Mouse (Mus musculus) forebrain, embryonic 14.5 days (tissue): ENCODE measurements around the gene Fcgr1. TPM values are rescaled to one million over a fixed set of nuclear protein-coding genes. Genes with fewer than 3 reads are reported as not detected.

Source experiments
- ATAC-seq: fragments of 200-750 bp; cut with Nextera tagmentation; 2 replicates; pipeline ENCODE4 v1.8.0; 2017; ENCODE audit warnings: mild to moderate bottlenecking, moderate library complexity
- DNase-seq: peaks from one replicate; pipeline ENCODE4 v3.0.0-alpha.2; 2015; ENCODE audit warnings: low spot score
- H3K27ac ChIP-seq: fragments of 300-500 bp; sonication (generic); 2 replicates; pipeline ENCODE4 v1.5.1; 2014; ENCODE audit warnings: low read depth, mild to moderate bottlenecking, control low read depth, low read length, moderate library complexity
- H3K27me3 ChIP-seq: fragments of 300-500 bp; sonication (generic); replicated peaks from 2 replicates; pipeline ENCODE4 v1.6.1; 2014; ENCODE audit warnings: low read length, control low read depth, mixed read lengths; ENCODE audit not compliant: control insufficient read depth, insufficient read depth
- H3K36me3 ChIP-seq: fragments of 300-500 bp; sonication (generic); 2 replicates; pipeline ENCODE4 v1.6.1; 2014; ENCODE audit warnings: low read length, control low read depth; ENCODE audit not compliant: control insufficient read depth, insufficient read depth
- H3K4me1 ChIP-seq: fragments of 300-500 bp; sonication (generic); 2 replicates; pipeline ENCODE4 v1.6.1; 2014; ENCODE audit warnings: antibody characterized with exemption, low read length, control low read depth; ENCODE audit not compliant: control insufficient read depth, insufficient read depth
- H3K4me2 ChIP-seq: fragments of 300-500 bp; sonication (generic); 2 replicates; pipeline ENCODE4 v1.6.1; 2014; ENCODE audit warnings: mild to moderate bottlenecking, control low read depth, low read length
- H3K4me3 ChIP-seq: fragments of 300-500 bp; sonication (generic); 2 replicates; pipeline ENCODE4 v1.5.1; 2014; ENCODE audit warnings: low read depth, low read length, control low read depth
- H3K9ac ChIP-seq: fragments of 300-500 bp; sonication (generic); 2 replicates; pipeline ENCODE4 v1.6.1; 2014; ENCODE audit warnings: mild to moderate bottlenecking, low read length, control low read depth, moderate library complexity
- H3K9me3 ChIP-seq: fragments of 300-500 bp; sonication (generic); replicated peaks from 2 replicates; pipeline ENCODE4 v1.6.1; 2016; ENCODE audit warnings: low read length, control low read depth, mixed read lengths; ENCODE audit not compliant: control insufficient read depth
- WGBS: fragments of 180-500 bp; shearing (Covaris S2); extraction: QIAGEN DNeasy Blood & Tissue Kit; methylation state at CpG from one replicate; pipeline ENCODE4 v1.1.7; 2014; 5-methylcytosine and 5-hydroxymethylcytosine counted together
- polyA plus RNA-seq: library from polyadenylated mRNA; unstranded; fragments of >200 nt; fragmentation: Nextera tagmentation; extraction: Ambion mirVana; gene quantifications from 2 replicates; pipeline ENCODE4 v1.2.1, GENCODE M21; 2014

Gene Fcgr1
- polyA plus RNA-seq, 1 experiment from 2014 or later, result 1.6 TPM

DNA sequence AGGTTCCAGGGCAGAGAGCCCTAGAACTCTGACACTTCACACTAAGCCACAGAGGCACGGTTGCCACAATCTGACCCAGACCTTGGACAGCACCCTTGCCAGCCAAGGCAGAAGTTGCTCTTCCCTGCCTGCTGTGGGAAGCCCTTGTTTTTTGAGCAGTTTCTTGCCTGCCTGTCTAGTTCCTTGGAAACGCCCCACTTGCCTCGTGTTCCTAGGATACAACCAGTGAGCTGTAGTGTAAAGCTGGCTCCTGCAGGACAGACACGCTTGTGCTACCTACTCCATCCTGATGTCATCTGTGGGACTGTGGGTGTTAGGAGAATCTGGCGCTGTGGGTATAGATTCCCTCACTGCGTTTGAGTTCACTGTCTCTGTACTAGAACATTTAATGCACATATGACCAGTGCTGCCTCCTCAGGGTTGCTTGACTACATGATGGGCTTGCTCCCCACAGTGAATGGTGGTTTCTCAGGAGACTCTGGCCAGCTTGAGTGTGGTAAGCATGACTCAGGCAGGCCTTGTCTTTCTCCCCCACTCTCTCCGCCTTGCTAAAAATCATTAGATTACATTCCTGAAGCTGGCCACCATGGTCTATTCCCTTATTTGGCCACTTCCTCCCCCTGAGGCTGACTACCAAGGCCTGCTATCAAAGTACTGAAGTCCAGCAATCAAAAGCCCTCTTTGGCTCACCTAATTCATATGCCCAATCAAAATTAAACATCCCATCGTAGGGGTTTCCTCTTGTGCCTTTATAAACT is 18.8 kb upstream of the Fcgr1 start:
- H3K4me3 ChIP-seq, result no peak overlapping the region
- H3K36me3 ChIP-seq, result no peaks in the 10 kb centered on the region
- H3K9ac ChIP-seq, result no peak overlapping the region
- ATAC-seq (no peak), DNase-seq (no peak)
- no peak overlapping the region for H3K27ac ChIP-seq
- no peaks in the 10 kb centered on the region for H3K9me3 ChIP-seq
- H3K4me1 ChIP-seq, result no peaks in the 10 kb centered on the region
- H3K27me3 ChIP-seq, result no peaks in the 10 kb centered on the region
- 71% methylated on average over 8 of the region's 8 CpGs for WGBS
- no peak overlapping the region for H3K4me2 ChIP-seq

GRCm38 (mm10) chr3:96309441-96309840 is 15.7 kb upstream of the Fcgr1 start:
- ATAC-seq, result no peak
- H3K4me2 ChIP-seq, result no peak overlapping the region
- 77% methylated on average over 3 of the region's 3 CpGs for WGBS
- no peaks in the 10 kb centered on the region for H3K36me3 ChIP-seq
- no peak overlapping the region for H3K4me3 ChIP-seq
- H3K9me3 ChIP-seq, result no peaks in the 10 kb centered on the region
- H3K27ac ChIP-seq, result no peak overlapping the region
- H3K9ac ChIP-seq, result no peak overlapping the region
- no peak for DNase-seq
- H3K27me3 ChIP-seq, result no peaks in the 10 kb centered on the region
- H3K4me1 ChIP-seq, result no peaks in the 10 kb centered on the region

DNA sequence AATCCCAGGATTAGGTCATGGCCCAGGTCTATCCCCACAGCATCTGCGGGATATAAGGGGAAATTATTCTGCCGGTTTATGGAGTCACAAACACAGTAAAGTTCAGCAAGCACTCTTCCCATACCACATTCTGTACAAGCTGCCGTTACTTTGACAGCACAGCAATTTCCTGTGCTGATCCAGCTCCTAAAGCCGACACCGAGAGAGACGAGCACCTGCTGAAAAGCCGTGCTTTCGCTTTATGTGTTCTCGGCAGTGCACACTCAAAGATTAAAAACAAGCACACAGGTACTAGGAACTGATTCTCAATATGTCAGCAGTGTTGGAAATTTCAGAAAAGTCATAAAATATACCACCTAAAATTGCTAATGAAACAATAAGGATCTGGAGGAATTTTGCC is 12.7 kb upstream of the Fcgr1 start:
- Histone ChIP-seq H3K36me3 (no peaks in the 10 kb centered on the region), H3K9ac (no peak overlapping the region), H3K9me3 (no peaks in the 10 kb centered on the region), H3K4me2 (no peak overlapping the region), H3K4me3 (no peak overlapping the region), H3K27ac (no peak overlapping the region), H3K4me1 (no peaks in the 10 kb centered on the region), H3K27me3 (no peaks in the 10 kb centered on the region)
- no peak for DNase-seq
- 92% methylated on average over 9 of the region's 9 CpGs for WGBS
- no peak for ATAC-seq

DNA sequence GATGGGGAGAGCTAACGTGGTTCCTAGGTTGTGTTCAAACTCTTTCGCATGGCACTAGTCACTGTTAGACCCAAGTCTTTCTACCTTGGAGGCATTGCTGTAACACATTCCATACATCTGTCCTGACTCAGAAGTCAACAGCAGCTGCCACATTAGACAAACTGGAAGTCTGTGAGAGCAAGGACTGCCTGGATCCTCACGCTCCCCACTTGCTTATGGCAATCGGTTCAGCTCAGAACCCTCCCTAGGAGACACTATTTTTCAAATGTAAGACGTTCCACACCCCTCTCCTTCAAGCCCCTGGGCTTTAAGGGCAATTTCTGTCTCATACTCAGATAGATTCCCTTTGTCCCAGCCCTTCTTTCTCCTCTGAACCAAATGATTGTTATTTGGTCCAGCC is 8.3 kb upstream of the Fcgr1 start:
- 84% methylated on average over 5 of the region's 5 CpGs for WGBS
- no peaks in the 10 kb centered on the region for H3K36me3 ChIP-seq
- no peaks in the 10 kb centered on the region for H3K27me3 ChIP-seq
- H3K27ac ChIP-seq, result no peak overlapping the region
- ATAC-seq (no peak), DNase-seq (no peak)
- no peaks in the 10 kb centered on the region for H3K9me3 ChIP-seq
- H3K4me2 ChIP-seq, result no peak overlapping the region
- no peaks in the 10 kb centered on the region for H3K4me1 ChIP-seq
- no peak overlapping the region for H3K4me3 ChIP-seq
- H3K9ac ChIP-seq, result no peak overlapping the region

DNA sequence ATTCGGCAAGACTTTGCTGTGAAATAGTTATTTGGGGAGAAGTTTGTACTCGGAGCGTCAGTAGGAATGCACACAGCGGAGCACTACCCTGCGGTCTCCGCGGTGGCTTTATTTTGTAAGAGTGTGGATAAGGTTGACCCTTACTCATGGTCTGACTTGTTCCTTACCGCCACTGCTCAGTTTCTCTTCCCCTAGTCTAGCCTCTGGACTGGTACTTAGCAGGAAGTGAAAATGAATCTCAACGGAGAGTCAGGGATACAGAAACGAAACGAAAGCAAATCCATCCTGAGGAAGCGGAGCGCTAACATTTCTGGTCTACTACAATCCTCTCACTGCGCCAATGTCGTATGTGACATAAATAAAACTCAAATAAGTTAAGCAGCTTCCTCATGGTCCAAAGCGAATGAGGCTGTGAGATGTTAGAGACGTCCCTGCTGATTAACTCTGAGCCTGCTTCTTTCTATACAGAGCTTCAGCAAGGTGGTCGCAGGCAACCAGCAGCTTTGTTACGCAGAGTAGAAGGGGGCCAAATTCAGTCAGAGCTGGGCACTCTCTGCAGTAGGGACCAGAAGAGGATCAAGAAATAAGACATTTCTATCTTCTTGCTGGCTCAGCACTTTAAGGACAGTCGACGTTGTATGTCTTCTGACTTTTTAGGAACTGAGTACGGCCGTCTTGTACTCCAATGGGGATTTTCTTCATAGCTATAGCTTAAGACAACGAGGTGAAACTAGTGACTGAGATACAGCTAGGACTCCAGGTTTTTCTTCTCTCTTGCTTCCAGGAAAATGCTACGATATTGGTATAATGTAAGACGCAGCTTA is 7.1 kb upstream of the Fcgr1 start:
- no peak overlapping the region for H3K4me3 ChIP-seq
- DNase-seq (no peak), ATAC-seq (no peak)
- H3K9me3 ChIP-seq, result no peaks in the 10 kb centered on the region
- no peak overlapping the region for H3K27ac ChIP-seq
- H3K4me2 ChIP-seq, result no peak overlapping the region
- H3K36me3 ChIP-seq, result no peaks in the 10 kb centered on the region
- no peaks in the 10 kb centered on the region for H3K27me3 ChIP-seq
- H3K4me1 ChIP-seq, result no peaks in the 10 kb centered on the region
- H3K9ac ChIP-seq, result no peak overlapping the region
- WGBS, result 79% methylated on average over 26 of the region's 26 CpGs

DNA sequence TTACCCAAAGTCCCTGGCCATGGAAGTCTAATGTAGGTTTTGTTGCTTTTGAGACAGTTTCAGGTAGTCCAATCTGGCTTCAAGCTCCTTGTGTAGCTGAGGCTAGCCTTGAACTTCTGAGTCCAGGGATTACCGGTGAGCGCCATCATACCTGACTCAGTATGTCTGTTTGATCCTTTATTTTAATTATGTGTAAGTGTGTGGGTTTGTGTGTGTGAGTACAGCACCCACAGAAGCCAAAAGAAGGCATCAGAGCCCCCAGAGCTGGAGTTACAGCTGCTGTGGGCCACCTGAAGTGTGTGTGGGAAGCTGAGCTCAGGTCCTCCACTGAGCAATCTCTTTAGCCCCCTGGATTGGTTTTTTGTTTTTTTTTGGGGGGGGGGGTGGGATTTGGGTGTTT is 5.8 kb upstream of the Fcgr1 start:
- H3K4me2 ChIP-seq, result no peak overlapping the region
- ATAC-seq (no peak), DNase-seq (no peak)
- no peak overlapping the region for H3K9ac ChIP-seq
- H3K27me3 ChIP-seq, result no peaks in the 10 kb centered on the region
- no peak overlapping the region for H3K4me3 ChIP-seq
- no peaks in the 10 kb centered on the region for H3K9me3 ChIP-seq
- 98% methylated on average over 2 of the region's 2 CpGs for WGBS
- no peaks in the 10 kb centered on the region for H3K36me3 ChIP-seq
- no peaks in the 10 kb centered on the region for H3K4me1 ChIP-seq
- H3K27ac ChIP-seq, result no peak overlapping the region

- Histone ChIP-seq H3K4me3 (no peak overlapping the region), H3K4me1 (no peaks in the 10 kb centered on the region), H3K4me2 (no peak overlapping the region), H3K36me3 (no peaks in the 10 kb centered on the region), H3K9ac (no peak overlapping the region), H3K9me3 (no peaks in the 10 kb centered on the region), H3K27ac (no peak overlapping the region), H3K27me3 (no peaks in the 10 kb centered on the region)
- no peak for DNase-seq
- 93% methylated on average over 4 of the region's 4 CpGs for WGBS
- no peak for ATAC-seq
These were observed 4.6 kb upstream of the Fcgr1 start for GRCm38 (mm10) chr3:96298360-96298759.

DNA sequence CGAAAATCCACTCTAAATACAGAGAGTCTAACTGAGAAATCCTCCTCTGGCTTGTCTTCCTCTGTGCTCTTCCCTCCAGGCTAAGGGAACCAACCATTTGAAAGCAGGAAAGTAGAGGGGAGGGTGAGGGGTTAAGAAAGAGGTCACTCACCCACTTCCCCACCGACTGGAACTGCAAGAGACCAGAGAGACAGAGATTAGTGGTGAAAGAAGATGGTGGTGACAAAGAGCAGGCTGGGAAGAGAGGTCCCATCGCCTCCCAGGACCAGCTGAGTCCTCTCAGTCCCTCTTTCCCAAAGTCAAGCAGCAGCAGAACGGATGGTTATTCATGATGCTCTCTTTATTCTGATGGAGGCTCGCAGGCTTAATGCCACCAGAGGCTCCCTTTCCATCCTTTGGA is 401 bp downstream of the Fcgr1 start:
- WGBS, result 47% methylated on average over 5 of the region's 5 CpGs
- no peak overlapping the region for H3K9ac ChIP-seq
- H3K27ac ChIP-seq, result no peak overlapping the region
- DNase-seq (no peak), ATAC-seq (no peak)
- H3K4me1 ChIP-seq, result no peaks in the 10 kb centered on the region
- no peaks in the 10 kb centered on the region for H3K9me3 ChIP-seq
- H3K4me2 ChIP-seq, result no peak overlapping the region
- H3K4me3 ChIP-seq, result no peak overlapping the region
- no peaks in the 10 kb centered on the region for H3K36me3 ChIP-seq
- H3K27me3 ChIP-seq, result no peaks in the 10 kb centered on the region

GRCm38 (mm10) chr3:96292641-96293040 is 1.1 kb downstream of the Fcgr1 start:
- Histone ChIP-seq H3K27me3 (no peaks in the 10 kb centered on the region), H3K9ac (no peak overlapping the region), H3K36me3 (no peaks in the 10 kb centered on the region), H3K4me1 (no peaks in the 10 kb centered on the region), H3K27ac (no peak overlapping the region), H3K4me3 (no peak overlapping the region), H3K4me2 (no peak overlapping the region), H3K9me3 (no peaks in the 10 kb centered on the region)
- DNase-seq (no peak), ATAC-seq (no peak)
- WGBS, result 75% methylated on average over 6 of the region's 6 CpGs
